ENCODE assay signal across 8 mouse cellular contexts in the genomic region with DNA sequence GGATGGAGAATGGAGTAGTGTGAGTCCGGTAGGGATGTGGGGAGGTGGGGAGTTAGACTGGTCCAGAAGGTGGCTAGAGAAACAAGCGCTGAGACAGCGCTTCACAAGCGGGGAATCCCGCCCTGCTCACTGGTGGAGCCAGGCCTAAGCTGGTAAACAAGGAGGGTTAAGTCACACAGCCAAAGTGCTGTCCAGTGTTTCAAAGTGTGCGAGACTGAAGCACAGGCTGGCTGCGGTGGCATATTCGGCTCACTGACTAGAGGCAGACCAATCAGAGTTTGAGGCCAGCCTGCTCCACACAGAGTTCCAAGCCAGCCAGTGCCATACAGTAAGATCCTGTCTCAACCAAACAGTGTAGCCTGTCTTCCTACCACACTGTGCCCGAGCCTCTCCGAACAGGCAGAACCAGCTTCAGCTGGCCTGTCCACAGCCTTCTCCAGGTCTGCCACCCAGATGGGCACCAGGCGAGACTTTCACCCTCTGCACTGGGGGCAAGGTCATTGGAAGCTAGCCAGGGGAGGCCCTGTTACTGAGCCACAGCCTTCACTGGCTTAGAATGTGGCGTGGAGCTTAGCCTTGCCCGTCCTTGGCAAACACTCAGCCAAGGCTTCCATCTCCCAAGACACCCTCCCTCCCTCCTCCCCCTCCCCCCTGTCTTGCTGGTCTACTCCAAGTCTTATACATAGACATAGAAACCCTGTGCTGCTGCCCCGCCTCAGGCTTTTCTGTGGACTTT.
DNase-seq lines count a peak whose midpoint lies in the region; ATAC-seq lines count a peak whose summit lies in the region.

No protein-coding gene starts in this region.

- H3K9me3 ChIP-seq in neural tube, embryonic 14.5 days (ENCODE audit: control insufficient read depth, low read length), result no peaks in the 10 kb centered on the region

- no peak overlapping the region for H3K4me2 ChIP-seq in neural tube, embryonic 14.5 days (ENCODE audit: low read depth, low read length)

- no peak for ATAC-seq in neural tube, embryonic 14.5 days (ENCODE audit: low read depth)

- DNase-seq in cerebellum, postnatal 10 days, result peak; percentile 66
- DNase-seq in cerebellum, postnatal 36 days, result no peak
- DNase-seq in urinary bladder, adult 2 months (ENCODE audit: low spot score), result peak; percentile 58
- no peak for DNase-seq in urinary bladder, postnatal 10 days (ENCODE audit: low spot score)
- peak; percentile 71 for DNase-seq in heart, postnatal 4 days
- no peak for DNase-seq in thymus, postnatal 10 days (ENCODE audit: low spot score in 2 of 2)
- no peak for DNase-seq in layer of hippocampus, adult 18-20 months (ENCODE audit: low spot score in 2 of 2)

- 81% methylated on average over 14 of the region's 14 CpGs for WGBS in neural tube, embryonic 14.5 days

- H3K27me3 ChIP-seq in neural tube, embryonic 14.5 days (ENCODE audit: control insufficient read depth, insufficient read depth, low read length), result no peaks in the 10 kb centered on the region

- no peak overlapping the region for H3K4me3 ChIP-seq in neural tube, embryonic 14.5 days (ENCODE audit: low read depth, low read length)

- 0 out of 2 replicates have a peak, but pooled peaks cover 5% of the 10 kb centered on the region for H3K4me1 ChIP-seq in neural tube, embryonic 14.5 days (ENCODE audit: control insufficient read depth, insufficient read depth, low read length)

- H3K36me3 ChIP-seq in neural tube, embryonic 14.5 days (ENCODE audit: control insufficient read depth, insufficient read depth, low read length), result no peaks in the 10 kb centered on the region

- no peak overlapping the region for H3K9ac ChIP-seq in neural tube, embryonic 14.5 days (replicated peaks; ENCODE audit: low read depth, low read length)

- H3K27ac ChIP-seq in neural tube, embryonic 14.5 days (ENCODE audit: low read depth, low read length), result 0 out of 2 replicates have a peak overlapping the region, but pooled peaks have one; percentile 22

Comparison
In these comparisons a context has a peak if more than half of its experiments do, and no peak if none do; other contexts are left out.
1. DNase-seq: peak in cerebellum, postnatal 10 days (2 of 2), urinary bladder, adult 2 months (single experiment) and heart, postnatal 4 days (single experiment); none in cerebellum, postnatal 36 days (0 of 2), urinary bladder, postnatal 10 days (single experiment), thymus, postnatal 10 days (0 of 2) and layer of hippocampus, adult 18-20 months (0 of 2).